Mouse (Mus musculus) embryonic facial prominence, embryonic 10.5 days (tissue): ENCODE data around the gene Iqcf4. TPM values are rescaled to one million over a fixed set of nuclear protein-coding genes. Genes with fewer than 3 reads are reported as not detected.

Experiments
- polyA plus RNA-seq: library from polyadenylated mRNA; unstranded; fragments of >200 nt; fragmentation: Nextera tagmentation; extraction: Ambion mirVana; gene quantifications from 2 replicates; pipeline ENCODE4 v1.2.1, GENCODE M21; 2016

Iqcf4 gene
- polyA plus RNA-seq, 1 experiment from 2014 or later: not detected

Other genes starting within 250 kb of the Iqcf4 start
- gene Dusp7, start 202.4 kb downstream of the Iqcf4 start, polyA plus RNA-seq: 29.5 and 30.8 TPM in 2 replicates
- 1,047 and 1,078 TPM in 2 replicates for gene Rpl29, start 141.5 kb downstream of the Iqcf4 start, polyA plus RNA-seq
- 43.2 and 46.1 TPM in 2 replicates for gene Acy1, start 132.7 kb downstream of the Iqcf4 start, polyA plus RNA-seq
- 6.0 and 6.4 TPM in 2 replicates for gene Abhd14b, start 123.5 kb downstream of the Iqcf4 start, polyA plus RNA-seq
- gene Abhd14a, start 123.3 kb downstream of the Iqcf4 start, polyA plus RNA-seq: 40.1 and 40.4 TPM in 2 replicates
- 320 and 346 TPM in 2 replicates for gene Pcbp4, start 117.7 kb downstream of the Iqcf4 start, polyA plus RNA-seq
- 0.16 and 0.55 TPM in 2 replicates for gene Gpr62, start 105.1 kb downstream of the Iqcf4 start, polyA plus RNA-seq
- 77.5 and 83.8 TPM in 2 replicates for gene Rrp9, start 95.0 kb downstream of the Iqcf4 start, polyA plus RNA-seq
- gene Parp3, start 94.0 kb downstream of the Iqcf4 start, polyA plus RNA-seq: 1.6 and 3.2 TPM in 2 replicates
- not detected in 2 replicates for gene Iqcf1, start 71.0 kb downstream of the Iqcf4 start, polyA plus RNA-seq
- gene Iqcf5, start 56.4 kb downstream of the Iqcf4 start, polyA plus RNA-seq: not detected in 2 replicates
- not detected in 2 replicates for gene Iqcf3, start 9.4 kb downstream of the Iqcf4 start, polyA plus RNA-seq
- gene Iqcf6, start 55.6 kb upstream of the Iqcf4 start, polyA plus RNA-seq: not detected in 2 replicates
- 5.8 and 8.3 TPM in 2 replicates for gene Grm2, start 85.1 kb upstream of the Iqcf4 start, polyA plus RNA-seq
- 27.4 and 28.7 TPM in 2 replicates for gene Tex264, start 114.9 kb upstream of the Iqcf4 start, polyA plus RNA-seq
- gene Rad54l2, start 218.2 kb upstream of the Iqcf4 start, polyA plus RNA-seq: 10.2 and 10.8 TPM in 2 replicates